Mouse (Mus musculus): ENCODE results near the gene Frem3. TPM values are rescaled to one million over a fixed set of nuclear protein-coding genes. Genes with fewer than 3 reads are reported as not detected.

Gene Frem3
- total RNA-seq (2017) = not detected in 3 replicates

- ATAC-seq (replicated peaks; ENCODE audit: insufficient number of reproducible peaks, low FRiP score, low TSS enrichment, poor library complexity, severe bottlenecking) = no peak
Measured at GRCm38 (mm10) chr8:80610549-80611440, at the start of gene Frem3. Gene Frem3 (plus strand): TSS chr8:80611080.

GRCm38 (mm10) chr8:80564205-80564839 lies 46.6 kb upstream of the Frem3 start:
- ATAC-seq (replicated peaks; ENCODE audit: insufficient number of reproducible peaks, low FRiP score, low TSS enrichment, poor library complexity, severe bottlenecking) = no peak

GRCm38 (mm10) chr8:80567471-80567870 lies 43.4 kb upstream of the Frem3 start:
- no peak for ATAC-seq (replicated peaks; ENCODE audit: insufficient number of reproducible peaks, low FRiP score, low TSS enrichment, poor library complexity, severe bottlenecking)

- ATAC-seq (replicated peaks; ENCODE audit: insufficient number of reproducible peaks, low FRiP score, low TSS enrichment, poor library complexity, severe bottlenecking) = no peak
Measured at GRCm38 (mm10) chr8:80568243-80568995, 42.5 kb upstream of the Frem3 start.

GRCm38 (mm10) chr8:80572417-80573061 lies 38.3 kb upstream of the Frem3 start:
- no peak for ATAC-seq (replicated peaks; ENCODE audit: insufficient number of reproducible peaks, low FRiP score, low TSS enrichment, poor library complexity, severe bottlenecking)

- no peak for ATAC-seq (replicated peaks; ENCODE audit: insufficient number of reproducible peaks, low FRiP score, low TSS enrichment, poor library complexity, severe bottlenecking)
Measured at GRCm38 (mm10) chr8:80577126-80577525, 33.8 kb upstream of the Frem3 start.

GRCm38 (mm10) chr8:80579038-80579437 lies 31.8 kb upstream of the Frem3 start:
- no peak for ATAC-seq (replicated peaks; ENCODE audit: insufficient number of reproducible peaks, low FRiP score, low TSS enrichment, poor library complexity, severe bottlenecking)

- no peak for ATAC-seq (replicated peaks; ENCODE audit: insufficient number of reproducible peaks, low FRiP score, low TSS enrichment, poor library complexity, severe bottlenecking)
Measured at GRCm38 (mm10) chr8:80592626-80593025, 18.3 kb upstream of the Frem3 start.

- no peak for ATAC-seq (replicated peaks; ENCODE audit: insufficient number of reproducible peaks, low FRiP score, low TSS enrichment, poor library complexity, severe bottlenecking)
Measured at GRCm38 (mm10) chr8:80600600-80601170, 10.2 kb upstream of the Frem3 start.

- no peak for ATAC-seq (replicated peaks; ENCODE audit: insufficient number of reproducible peaks, low FRiP score, low TSS enrichment, poor library complexity, severe bottlenecking)
Measured at GRCm38 (mm10) chr8:80601886-80602285, 9.0 kb upstream of the Frem3 start.

- no peak for ATAC-seq (replicated peaks; ENCODE audit: insufficient number of reproducible peaks, low FRiP score, low TSS enrichment, poor library complexity, severe bottlenecking)
Measured at GRCm38 (mm10) chr8:80607082-80607481, 3.8 kb upstream of the Frem3 start.

GRCm38 (mm10) chr8:80611441-80611751 lies 516 bp downstream of the Frem3 start:
- no peak for ATAC-seq (replicated peaks; ENCODE audit: insufficient number of reproducible peaks, low FRiP score, low TSS enrichment, poor library complexity, severe bottlenecking)

- no peak for ATAC-seq (replicated peaks; ENCODE audit: insufficient number of reproducible peaks, low FRiP score, low TSS enrichment, poor library complexity, severe bottlenecking)
Measured at GRCm38 (mm10) chr8:80619787-80620186, 8.9 kb downstream of the Frem3 start.

GRCm38 (mm10) chr8:80647394-80647793 lies 36.5 kb downstream of the Frem3 start:
- no peak for ATAC-seq (replicated peaks; ENCODE audit: insufficient number of reproducible peaks, low FRiP score, low TSS enrichment, poor library complexity, severe bottlenecking)

- ATAC-seq (replicated peaks; ENCODE audit: insufficient number of reproducible peaks, low FRiP score, low TSS enrichment, poor library complexity, severe bottlenecking) = no peak
Measured at GRCm38 (mm10) chr8:80657639-80658038, 46.8 kb downstream of the Frem3 start.

- no peak for ATAC-seq (replicated peaks; ENCODE audit: insufficient number of reproducible peaks, low FRiP score, low TSS enrichment, poor library complexity, severe bottlenecking)
Measured at GRCm38 (mm10) chr8:80661055-80661454, 50.2 kb downstream of the Frem3 start.

- ATAC-seq (replicated peaks; ENCODE audit: insufficient number of reproducible peaks, low FRiP score, low TSS enrichment, poor library complexity, severe bottlenecking) = no peak
Measured at GRCm38 (mm10) chr8:80663476-80663875, 52.6 kb downstream of the Frem3 start.

GRCm38 (mm10) chr8:80669277-80669901 lies 58.5 kb downstream of the Frem3 start:
- no peak for ATAC-seq (replicated peaks; ENCODE audit: insufficient number of reproducible peaks, low FRiP score, low TSS enrichment, poor library complexity, severe bottlenecking)

All from monocyte, adult 5-6 weeks (primary cell).